Mouse (Mus musculus): ENCODE results near the gene Hacd4. TPM values are rescaled to one million over a fixed set of nuclear protein-coding genes. Genes with fewer than 3 reads are reported as not detected.
"Not testable (repeated sequence)": the region's sequence is repeated elsewhere in the genome, so short reads cannot be mapped to it uniquely, and the experiment has no call there.

Gene Hacd4
- total and polyA plus RNA-seq, 2 experiments from 2014 or later: 3.7 to 4.7 TPM

DNA sequence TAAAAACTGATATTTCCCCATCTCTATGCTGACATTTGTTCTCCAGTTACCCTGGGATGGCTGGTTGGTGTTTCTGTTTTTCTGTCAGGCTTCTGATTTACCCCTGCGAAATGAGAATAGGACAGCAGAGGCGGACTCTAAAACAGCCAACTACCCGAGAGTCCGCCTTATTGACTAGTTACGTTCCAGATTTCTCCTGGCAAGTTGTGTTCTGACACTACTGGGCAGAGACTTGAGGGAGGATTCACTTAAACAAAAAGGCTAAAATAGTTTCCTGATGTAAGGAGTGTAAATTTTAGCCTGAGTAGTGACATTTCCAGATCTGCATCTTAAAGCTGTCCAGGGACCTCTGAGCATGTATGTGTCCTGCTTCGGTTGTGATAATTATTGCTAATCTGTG lies 35.8 kb downstream of the Hacd4 start:
- no peak overlapping the region for H3K4me2 ChIP-seq (ENCODE audit: low read depth, low read length, poor library complexity, severe bottlenecking)
- WGBS: 93% methylated on average over 6 of the region's 6 CpGs
- ATAC-seq (ENCODE audit: low FRiP score): no peak
- H3K9me3 ChIP-seq (ENCODE audit: low read length): no peaks in the 10 kb centered on the region
- no peak for DNase-seq (ENCODE audit: low spot score)
- no peaks in the 10 kb centered on the region for H3K27me3 ChIP-seq (ENCODE audit: insufficient read depth, low read length)
- no peak for TF ChIP-seq CTCF (IDR thresholded peaks at IDR 0.05)
- H3K9ac ChIP-seq (replicated peaks; ENCODE audit: low read length, poor library complexity, severe bottlenecking): no peak overlapping the region
- H3K4me3 ChIP-seq (ENCODE audit: low read depth, low read length): no peak overlapping the region
- peaks cover 5% of the 10 kb centered on the region; the same call in 1 of the 2 replicates for H3K36me3 ChIP-seq (ENCODE audit: insufficient read depth, low read length)
- no peaks in the 10 kb centered on the region for H3K4me1 ChIP-seq (ENCODE audit: insufficient read depth, low read length)
- H3K27ac ChIP-seq (ENCODE audit: low read depth, low read length): no peak overlapping the region

DNA sequence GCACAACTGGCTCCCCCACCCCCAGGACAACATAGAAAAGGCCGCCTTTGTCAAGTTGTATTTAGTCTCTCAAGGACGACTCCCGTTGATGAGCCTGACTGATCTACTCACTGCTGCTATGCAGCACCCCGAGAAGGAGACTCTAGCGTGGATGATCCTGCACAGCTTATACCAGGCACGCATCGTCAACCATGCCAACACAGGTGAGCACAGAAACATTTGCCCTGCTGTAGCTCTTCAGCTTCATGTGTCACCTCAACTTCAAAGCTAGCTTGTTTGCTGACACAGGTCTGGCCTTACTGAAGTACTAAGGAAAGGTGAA lies 37.8 kb downstream of the Hacd4 start:
- 86% methylated on average over 7 of the region's 7 CpGs for WGBS
- TF ChIP-seq CTCF (IDR thresholded peaks at IDR 0.05): no peak
- H3K27me3 ChIP-seq (ENCODE audit: insufficient read depth, low read length): no peaks in the 10 kb centered on the region

DNA sequence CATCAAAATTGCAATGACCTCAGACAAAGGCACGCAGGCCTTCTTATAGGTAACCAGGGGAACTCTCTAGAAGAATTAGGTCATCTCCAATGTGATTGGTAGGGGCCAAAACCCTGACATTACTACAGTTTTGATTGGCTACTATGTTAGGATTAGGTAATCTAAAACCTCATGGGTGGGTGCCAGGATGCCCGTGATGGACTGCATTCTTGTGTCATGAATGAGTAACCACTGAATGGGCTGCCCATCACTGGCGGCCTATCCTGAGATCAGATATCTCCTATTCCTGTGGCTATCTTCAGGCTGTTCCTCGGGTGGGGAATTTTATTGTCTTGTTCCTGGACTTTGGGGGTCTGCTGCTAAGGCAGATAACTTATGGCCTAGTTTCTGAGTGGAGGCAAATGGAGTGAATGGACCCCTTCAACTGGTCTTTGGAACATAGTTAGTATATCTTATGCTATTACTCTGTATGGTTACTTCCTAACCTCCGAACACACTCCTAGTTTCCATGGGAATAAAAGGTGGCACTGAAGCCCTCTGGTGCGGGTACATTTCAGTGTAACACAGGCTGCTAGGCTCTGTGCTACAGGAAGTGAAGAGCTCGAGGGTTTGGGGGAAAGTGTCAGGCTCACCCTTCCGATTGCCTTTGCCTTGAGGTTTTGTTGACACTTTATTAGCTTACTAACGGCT lies 38.3 kb downstream of the Hacd4 start:
- Histone ChIP-seq H3K27ac (ENCODE audit: low read depth, low read length) (no peak overlapping the region), H3K4me1 (ENCODE audit: insufficient read depth, low read length) (no peaks in the 10 kb centered on the region), H3K4me2 (ENCODE audit: low read depth, low read length, poor library complexity, severe bottlenecking) (no peak overlapping the region), H3K36me3 (ENCODE audit: insufficient read depth, low read length) (peaks cover 8% of the 10 kb centered on the region; the same call in 1 of the 2 replicates), H3K9ac (replicated peaks; ENCODE audit: low read length, poor library complexity, severe bottlenecking) (no peak overlapping the region), H3K27me3 (ENCODE audit: insufficient read depth, low read length) (no peaks in the 10 kb centered on the region), H3K9me3 (ENCODE audit: low read length) (no peaks in the 10 kb centered on the region), H3K4me3 (ENCODE audit: low read depth, low read length) (no peak overlapping the region)
- no peak for ATAC-seq (ENCODE audit: low FRiP score)
- no peak for TF ChIP-seq CTCF (IDR thresholded peaks at IDR 0.05)
- DNase-seq (ENCODE audit: low spot score): no peak
- 81% methylated on average over 9 of the region's 9 CpGs for WGBS

More for the DNA sequence above, 37.8 kb downstream of the Hacd4 start:
- no peak for ATAC-seq (ENCODE audit: low FRiP score)
- no peak overlapping the region for H3K4me2 ChIP-seq (ENCODE audit: low read depth, low read length, poor library complexity, severe bottlenecking)
- no peak for DNase-seq (ENCODE audit: low spot score)
- no peaks in the 10 kb centered on the region for H3K4me1 ChIP-seq (ENCODE audit: insufficient read depth, low read length)
- peaks cover 8% of the 10 kb centered on the region; the same call in 1 of the 2 replicates for H3K36me3 ChIP-seq (ENCODE audit: insufficient read depth, low read length)
- no peak overlapping the region for H3K27ac ChIP-seq (ENCODE audit: low read depth, low read length)
- H3K9me3 ChIP-seq (ENCODE audit: low read length): no peaks in the 10 kb centered on the region
- no peak overlapping the region for H3K9ac ChIP-seq (replicated peaks; ENCODE audit: low read length, poor library complexity, severe bottlenecking)
- no peak overlapping the region for H3K4me3 ChIP-seq (ENCODE audit: low read depth, low read length)

DNA sequence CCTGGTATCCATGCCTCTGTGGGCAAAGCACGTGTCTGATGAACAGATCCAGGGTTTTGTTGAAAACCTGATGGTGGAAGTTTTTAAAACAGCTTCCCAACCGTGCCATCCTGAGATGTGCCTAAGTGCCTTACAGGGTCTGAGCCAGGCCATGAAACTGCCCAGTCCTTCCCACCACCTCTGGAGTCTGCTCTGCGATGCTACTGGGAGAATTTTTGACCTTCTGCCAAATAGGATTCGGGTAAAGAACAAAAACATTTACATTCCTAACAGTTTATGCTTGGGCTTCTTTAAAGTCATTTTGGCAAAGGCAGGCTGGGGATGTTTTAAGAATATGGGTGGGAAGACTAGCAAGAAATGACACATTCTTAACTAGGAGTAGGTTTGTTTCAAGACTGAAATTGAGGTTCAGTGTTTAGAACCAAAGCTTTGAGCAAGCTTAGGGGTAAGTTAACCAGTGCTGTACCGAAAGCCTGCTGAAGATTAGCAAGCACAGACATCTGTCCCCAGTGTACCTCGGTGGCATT lies 41.7 kb downstream of the Hacd4 start:
- no peak for TF ChIP-seq CTCF (IDR thresholded peaks at IDR 0.05)
- Histone ChIP-seq H3K4me2 (ENCODE audit: low read depth, low read length, poor library complexity, severe bottlenecking) (no peak overlapping the region), H3K36me3 (ENCODE audit: insufficient read depth, low read length) (peaks cover 11% of the 10 kb centered on the region; the same call in 1 of the 2 replicates), H3K27ac (ENCODE audit: low read depth, low read length) (no peak overlapping the region), H3K9ac (replicated peaks; ENCODE audit: low read length, poor library complexity, severe bottlenecking) (no peak overlapping the region), H3K4me1 (ENCODE audit: insufficient read depth, low read length) (no peaks in the 10 kb centered on the region), H3K27me3 (ENCODE audit: insufficient read depth, low read length) (no peaks in the 10 kb centered on the region), H3K4me3 (ENCODE audit: low read depth, low read length) (no peak overlapping the region), H3K9me3 (ENCODE audit: low read length) (no peaks in the 10 kb centered on the region)
- WGBS: 72% methylated on average over 6 of the region's 6 CpGs
- DNase-seq (ENCODE audit: low spot score) (no peak), ATAC-seq (ENCODE audit: low FRiP score) (no peak)

DNA sequence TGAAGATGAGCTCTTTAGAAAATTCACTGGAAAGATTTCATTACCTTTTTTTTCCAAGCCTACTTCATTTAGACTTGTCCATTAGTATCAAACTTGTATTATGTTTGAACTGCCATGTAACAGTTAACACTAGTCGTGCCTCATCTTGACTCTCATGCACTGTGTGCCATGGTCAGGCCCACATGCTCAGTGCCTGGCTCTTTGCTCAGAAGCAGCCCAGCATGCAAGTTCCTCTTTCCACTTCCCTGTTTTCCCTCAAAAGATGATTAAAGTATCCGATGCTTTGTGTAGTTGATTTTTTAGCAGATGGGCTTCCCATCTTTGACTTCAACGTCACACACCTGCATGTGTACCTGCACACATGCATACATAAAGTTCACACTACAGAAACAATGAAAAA lies 43.0 kb downstream of the Hacd4 start:
- TF ChIP-seq CTCF (IDR thresholded peaks at IDR 0.05): no peak
- Histone ChIP-seq H3K4me1 (ENCODE audit: insufficient read depth, low read length) (no peaks in the 10 kb centered on the region), H3K4me2 (ENCODE audit: low read depth, low read length, poor library complexity, severe bottlenecking) (no peak overlapping the region), H3K9me3 (ENCODE audit: low read length) (no peaks in the 10 kb centered on the region), H3K4me3 (ENCODE audit: low read depth, low read length) (no peak overlapping the region), H3K9ac (replicated peaks; ENCODE audit: low read length, poor library complexity, severe bottlenecking) (no peak overlapping the region), H3K27me3 (ENCODE audit: insufficient read depth, low read length) (no peaks in the 10 kb centered on the region), H3K36me3 (ENCODE audit: insufficient read depth, low read length) (peaks cover 11% of the 10 kb centered on the region; the same call in 1 of the 2 replicates), H3K27ac (ENCODE audit: low read depth, low read length) (no peak overlapping the region)
- 93% methylated on average over 3 of the region's 3 CpGs for WGBS
- DNase-seq (ENCODE audit: low spot score) (no peak), ATAC-seq (ENCODE audit: low FRiP score) (no peak)

DNA sequence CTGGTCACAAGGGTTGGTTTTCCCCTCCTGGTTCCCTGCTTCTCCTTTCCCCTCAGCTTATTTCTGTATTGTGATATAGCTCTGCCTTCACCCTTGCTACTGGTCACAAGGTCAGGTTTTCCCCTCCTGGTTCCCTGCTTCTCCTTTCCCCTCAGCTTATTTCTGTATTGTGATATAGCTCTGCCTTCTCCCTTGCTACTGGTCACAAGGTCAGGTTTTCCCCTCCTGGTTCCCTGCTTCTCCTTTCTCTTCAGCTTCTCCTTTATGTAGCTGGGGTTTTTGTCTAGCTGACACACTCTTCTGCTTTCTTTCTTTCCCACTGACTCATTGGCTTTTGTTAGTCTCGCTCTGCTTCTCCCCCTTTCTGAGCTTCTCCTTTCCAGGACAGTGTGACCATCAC lies 48.1 kb downstream of the Hacd4 start:
- WGBS: 71% methylated on average over 1 of the region's 1 CpGs

More for the DNA sequence above, 48.1 kb downstream of the Hacd4 start:
- not testable (repeated sequence) for DNase-seq (ENCODE audit: low spot score); H3K27me3 ChIP-seq (ENCODE audit: insufficient read depth, low read length); H3K4me1 ChIP-seq (ENCODE audit: insufficient read depth, low read length); H3K9ac ChIP-seq (replicated peaks; ENCODE audit: low read length, poor library complexity, severe bottlenecking); ATAC-seq (ENCODE audit: low FRiP score); H3K36me3 ChIP-seq (ENCODE audit: insufficient read depth, low read length); H3K4me2 ChIP-seq (ENCODE audit: low read depth, low read length, poor library complexity, severe bottlenecking); H3K9me3 ChIP-seq (ENCODE audit: low read length); H3K4me3 ChIP-seq (ENCODE audit: low read depth, low read length); H3K27ac ChIP-seq (ENCODE audit: low read depth, low read length)

All from midbrain, postnatal 0 days (tissue).